Mouse (Mus musculus): ENCODE results near the gene Zfp423.

Gene Zfp423

GRCm38 (mm10) chr8:87665337-87665736, 294.1 kb downstream of the Zfp423 start:
- no peak for DNase-seq (ENCODE audit: low spot score in 2 of 2)

DNA sequence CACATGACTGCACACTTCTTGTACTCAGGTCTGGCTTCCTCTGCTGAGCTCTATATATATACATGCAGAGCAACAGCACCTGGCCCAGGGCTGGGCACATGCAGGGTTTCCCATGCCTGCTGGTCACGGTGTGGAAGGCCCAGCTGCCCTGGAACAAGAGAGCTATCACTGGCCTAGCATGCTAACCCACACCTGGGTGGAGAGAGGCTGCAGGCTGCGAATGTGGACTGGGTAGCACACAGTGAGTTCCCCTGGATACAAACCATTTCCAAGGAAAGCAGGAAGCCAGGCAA, 295.2 kb downstream of the Zfp423 start:
- no peak for DNase-seq (ENCODE audit: low spot score in 2 of 2)

GRCm38 (mm10) chr8:87663349-87664216, 295.8 kb downstream of the Zfp423 start:
- peak; percentile 89 to 94 for DNase-seq (ENCODE audit: low spot score in 2 of 2)

DNA sequence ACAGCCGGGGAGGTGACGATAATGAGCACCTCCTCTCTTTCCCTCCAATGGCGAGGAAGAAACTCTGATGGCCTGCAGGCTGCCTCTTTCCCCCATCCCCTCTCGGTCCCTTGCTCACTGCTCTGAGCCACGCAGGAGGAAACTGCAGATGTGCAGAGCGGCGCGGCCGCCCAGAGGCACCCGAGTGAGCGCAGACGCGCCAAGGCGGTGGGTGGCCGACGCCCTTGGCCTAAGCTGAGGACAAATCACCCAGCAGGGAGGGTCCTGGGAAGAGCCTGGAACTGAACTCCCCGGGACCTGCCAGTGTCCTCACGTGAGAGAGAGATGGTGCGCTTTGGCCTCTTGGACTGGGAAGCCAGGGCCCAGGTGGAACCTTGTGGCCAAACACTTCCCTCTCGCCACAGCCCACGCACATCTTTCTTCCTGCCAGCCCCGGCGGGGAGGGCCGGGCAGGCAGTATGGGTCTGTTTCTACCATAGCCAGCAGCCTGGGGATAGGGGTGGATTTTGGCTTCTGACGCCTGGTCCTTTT, 296.5 kb downstream of the Zfp423 start:
- peak in 1 of 2 experiments; percentile 49 for DNase-seq (ENCODE audit: low spot score in 2 of 2)

DNA sequence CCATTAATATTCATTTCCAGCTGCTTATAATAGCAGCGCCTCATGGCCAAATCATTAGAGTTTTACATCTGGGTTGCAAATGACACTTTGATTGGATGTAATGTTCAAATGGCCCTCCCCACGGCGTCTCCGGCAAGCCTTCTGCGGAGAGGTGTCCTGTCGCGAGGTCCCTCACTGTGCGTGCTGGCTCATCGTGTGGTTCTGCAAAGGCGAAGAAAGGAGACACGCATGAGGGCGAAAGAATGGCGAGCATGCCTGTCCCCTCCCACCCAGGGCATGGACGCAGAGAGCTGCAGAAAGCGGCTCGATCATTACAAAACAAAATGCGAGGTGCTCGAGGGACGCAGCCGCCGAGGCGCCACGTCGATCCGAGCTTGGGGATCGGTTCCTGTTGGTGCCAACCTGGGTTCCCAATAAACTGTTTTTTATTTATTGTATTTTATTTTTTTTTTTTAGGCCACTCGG, 297.1 kb downstream of the Zfp423 start:
- peak in 1 of 2 experiments; percentile 43 for DNase-seq (ENCODE audit: low spot score in 2 of 2)

DNA sequence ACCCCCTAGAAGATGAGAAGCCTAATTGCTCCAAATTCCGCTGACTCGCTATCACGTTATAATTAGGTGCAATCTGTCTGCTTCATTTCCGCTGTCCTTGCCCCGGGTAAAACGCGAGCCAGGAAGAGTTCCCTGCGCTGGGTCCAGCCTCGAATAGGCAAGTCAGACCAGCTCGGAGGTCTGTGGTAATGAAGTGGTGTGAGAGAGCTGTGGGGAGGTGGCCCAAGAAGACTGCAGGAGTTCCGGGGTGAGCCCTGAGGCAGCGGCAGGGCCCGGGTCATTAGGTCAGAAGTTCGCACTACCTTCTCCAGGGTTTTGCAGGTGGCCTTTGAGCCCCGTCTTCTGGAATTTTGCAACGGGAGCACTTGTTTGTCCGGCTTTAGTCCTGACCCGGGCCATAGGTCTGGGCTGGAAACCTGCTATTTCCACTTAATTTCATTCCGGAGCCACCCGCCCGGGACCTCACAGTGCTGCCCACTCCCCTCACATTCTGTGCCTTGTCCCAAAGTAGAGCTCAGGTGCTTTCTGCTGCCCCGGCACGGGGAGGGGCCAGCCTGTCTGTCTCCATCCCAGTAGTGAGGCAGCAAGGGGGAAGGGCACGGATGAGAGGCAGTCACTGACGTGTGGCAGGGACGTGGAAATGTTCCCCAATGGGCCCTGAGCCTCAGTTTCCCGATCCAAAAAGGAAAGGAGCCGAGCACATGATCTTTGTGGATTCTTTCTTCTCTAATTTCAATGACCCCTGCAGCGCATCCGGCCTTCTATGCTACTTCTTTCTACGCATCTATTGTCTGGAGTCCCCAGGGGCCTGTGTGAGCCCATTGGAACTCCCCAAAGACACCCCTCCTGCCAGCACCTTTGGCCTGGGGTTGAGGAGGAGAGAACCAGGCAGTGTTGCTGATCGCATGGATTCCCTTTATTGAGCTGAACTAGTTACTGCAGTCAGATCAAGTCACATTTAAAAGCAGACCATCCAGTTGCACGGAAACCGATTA, 298.2 kb downstream of the Zfp423 start:
- DNase-seq (ENCODE audit: low spot score in 2 of 2) = no peak

GRCm38 (mm10) chr8:87660029-87660915, 299.1 kb downstream of the Zfp423 start:
- peak in 1 of 2 experiments; percentile 56 for DNase-seq (ENCODE audit: low spot score in 2 of 2)

- DNase-seq (ENCODE audit: low spot score in 2 of 2) = no peak
Measured at GRCm38 (mm10) chr8:87657488-87657887, 301.9 kb downstream of the Zfp423 start.

DNA sequence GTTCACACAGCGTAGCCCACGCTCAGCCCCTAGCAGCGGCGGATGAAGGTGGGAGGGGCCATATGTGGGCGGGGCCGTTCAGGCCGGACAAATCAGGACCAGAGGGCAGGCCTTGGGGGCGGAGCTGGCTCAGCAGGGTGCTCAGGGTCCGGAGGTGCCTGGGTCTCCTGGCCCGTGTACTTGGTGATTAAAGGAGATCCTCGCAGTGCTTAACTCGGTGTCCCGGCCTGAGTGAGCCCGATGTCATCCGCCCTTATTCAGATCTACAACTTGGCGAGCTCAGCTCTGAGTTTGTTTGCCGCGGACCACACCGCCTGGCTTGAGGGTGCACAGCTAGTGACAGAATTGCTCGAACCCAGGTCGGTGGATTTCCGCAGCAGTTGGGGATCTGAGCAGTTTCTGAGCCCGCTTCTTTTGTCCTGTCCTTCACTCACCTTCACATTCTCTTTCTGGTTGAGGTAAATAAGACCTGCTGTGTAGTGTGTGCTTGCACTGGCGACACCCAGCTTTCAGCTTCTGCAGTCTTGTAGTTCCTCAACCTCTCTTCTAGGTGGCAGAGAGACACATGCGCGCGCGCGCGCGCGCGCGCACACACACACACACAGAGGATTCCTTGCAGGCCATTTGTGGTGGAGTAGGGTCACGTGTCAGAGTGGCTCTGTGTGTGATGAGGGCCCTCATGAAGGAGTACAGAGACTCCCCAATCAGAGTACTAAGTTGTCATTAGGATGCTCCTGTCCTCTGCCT, 302.7 kb downstream of the Zfp423 start:
- peak; percentile 58 to 84 for DNase-seq (ENCODE audit: low spot score in 2 of 2)

DNA sequence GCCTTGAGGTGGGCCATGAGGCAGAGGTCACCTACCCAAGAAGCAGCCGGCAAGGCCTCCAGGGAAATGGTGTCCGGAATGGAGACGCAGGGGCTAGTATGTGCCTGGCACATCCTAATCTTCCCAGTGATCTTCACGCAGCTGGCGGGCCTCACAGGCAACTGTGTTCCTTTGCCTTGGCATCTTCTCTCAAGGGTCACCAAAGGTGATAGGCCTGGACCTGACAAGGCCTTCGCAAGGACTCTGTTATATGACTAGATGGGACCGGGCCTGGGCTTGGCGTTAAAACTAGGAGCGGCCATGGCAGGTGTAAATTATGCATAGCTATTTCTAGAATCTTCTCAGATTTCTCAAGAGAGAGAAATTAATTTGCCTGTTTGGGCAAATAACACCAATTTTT, 303.4 kb downstream of the Zfp423 start:
- no peak for DNase-seq (ENCODE audit: low spot score in 2 of 2)

DNA sequence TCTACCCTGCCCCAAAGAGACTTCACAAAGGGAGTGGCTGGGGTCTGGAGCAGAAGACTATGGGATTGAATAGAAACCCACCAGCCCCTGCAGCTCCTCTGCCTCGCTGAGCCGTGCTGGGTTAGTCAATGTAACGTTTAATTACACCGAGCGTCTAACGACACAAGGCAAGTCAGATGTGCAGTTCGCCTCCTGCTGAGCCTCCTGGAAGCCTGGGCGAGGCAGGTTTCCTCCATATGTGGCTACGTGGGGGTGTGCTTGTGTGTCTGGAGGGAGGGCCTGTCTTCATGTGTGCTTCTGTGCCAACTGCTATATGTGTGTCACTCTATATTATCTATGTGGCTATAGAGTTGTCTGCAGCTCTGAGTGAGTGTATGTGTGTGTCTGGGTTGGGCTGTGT, 311.6 kb downstream of the Zfp423 start:
- no peak for DNase-seq (ENCODE audit: low spot score in 2 of 2)

DNA sequence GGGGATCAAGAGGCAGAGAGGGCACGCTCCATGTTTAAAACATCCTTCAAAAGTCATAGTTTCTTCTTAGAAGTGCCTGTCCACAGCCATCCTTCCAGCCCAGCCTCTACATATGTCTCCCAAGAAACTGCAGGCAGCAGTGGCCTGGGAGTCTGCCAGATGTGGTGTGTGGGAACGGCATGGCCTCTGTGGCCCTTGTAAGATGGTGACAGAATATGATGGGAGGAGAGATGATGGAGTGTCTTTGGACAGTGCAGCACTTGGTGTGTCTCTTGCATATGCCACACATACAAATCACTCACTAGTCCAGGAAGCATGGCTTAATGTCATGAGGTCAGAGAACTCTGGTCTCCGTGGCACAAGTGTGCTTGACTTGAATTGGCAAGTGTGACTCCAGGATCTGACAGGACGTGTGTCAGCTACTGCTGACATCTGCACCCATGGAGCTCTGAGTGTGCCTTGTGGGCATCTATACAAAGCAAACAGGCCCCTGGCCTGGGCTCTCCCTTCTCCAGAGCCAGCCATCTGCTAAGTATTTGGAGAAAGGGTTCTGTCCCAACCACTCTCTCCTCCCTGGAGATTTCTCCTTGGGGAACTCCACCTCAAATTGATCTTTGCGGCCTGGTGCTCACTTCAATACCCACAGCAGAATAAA, 313.4 kb downstream of the Zfp423 start:
- DNase-seq (ENCODE audit: low spot score in 2 of 2) = peak in 1 of 2 experiments; percentile 33

- peak; percentile 73 to 97 for DNase-seq (ENCODE audit: low spot score in 2 of 2)
Measured at GRCm38 (mm10) chr8:87645371-87645770, 314.0 kb downstream of the Zfp423 start.

DNA sequence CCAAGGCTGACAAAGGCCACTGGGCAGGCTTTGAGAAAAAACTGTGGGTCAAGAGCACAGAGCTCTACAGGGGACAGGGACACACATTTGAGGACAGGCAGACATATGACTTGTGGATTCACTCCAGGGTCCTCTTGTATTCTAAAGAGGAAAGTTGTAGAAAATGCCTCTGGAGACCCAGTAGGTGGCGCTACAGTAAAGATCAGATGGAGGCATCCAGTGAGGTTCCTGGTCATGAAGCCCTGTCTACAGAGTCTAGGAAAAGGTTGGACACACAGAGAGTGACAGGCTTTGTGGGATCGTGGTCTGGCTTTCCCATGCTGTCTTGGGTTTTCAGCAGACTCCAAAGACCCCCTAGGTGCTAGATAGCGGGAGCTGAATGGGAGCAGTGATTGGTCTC, 318.5 kb downstream of the Zfp423 start:
- DNase-seq (ENCODE audit: low spot score in 2 of 2) = peak in 1 of 2 experiments; percentile 46

DNA sequence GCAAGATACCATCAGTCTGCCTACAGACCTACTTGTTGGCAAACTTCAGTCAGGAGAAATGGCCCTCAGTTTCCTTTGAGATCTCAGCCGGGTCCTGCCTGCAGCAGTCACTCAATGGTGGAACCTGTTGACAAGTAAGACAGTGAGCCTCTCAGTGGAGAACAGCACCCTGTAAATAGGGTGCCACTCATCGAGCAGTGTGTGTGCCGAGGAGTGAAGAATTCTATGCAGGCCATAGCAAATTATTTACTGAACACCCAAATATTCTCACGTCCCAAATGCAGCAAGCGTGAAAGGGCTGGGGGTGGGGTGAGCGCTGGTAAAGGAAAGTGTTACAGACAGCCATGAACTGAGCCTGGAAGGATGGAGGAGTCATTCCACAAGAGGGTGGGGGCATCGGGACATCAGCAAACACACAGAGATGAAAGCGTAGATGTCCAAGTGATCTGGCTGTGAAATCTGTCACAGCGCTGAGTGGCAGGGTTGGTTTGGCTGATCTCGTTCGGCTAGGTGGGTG, 323.1 kb downstream of the Zfp423 start:
- no peak for DNase-seq (ENCODE audit: low spot score in 2 of 2)

- no peak for DNase-seq (ENCODE audit: low spot score in 2 of 2)
Measured at GRCm38 (mm10) chr8:87631776-87632175, 327.6 kb downstream of the Zfp423 start.

- no peak for DNase-seq (ENCODE audit: low spot score in 2 of 2)
Measured at GRCm38 (mm10) chr8:87629656-87630055, 329.7 kb downstream of the Zfp423 start.

GRCm38 (mm10) chr8:87621181-87621580, 338.2 kb downstream of the Zfp423 start:
- DNase-seq (ENCODE audit: low spot score in 2 of 2) = peak in 1 of 2 experiments; percentile 40

GRCm38 (mm10) chr8:87620225-87620624, 339.2 kb downstream of the Zfp423 start:
- DNase-seq (ENCODE audit: low spot score in 2 of 2) = peak in 1 of 2 experiments; percentile 64

DNA sequence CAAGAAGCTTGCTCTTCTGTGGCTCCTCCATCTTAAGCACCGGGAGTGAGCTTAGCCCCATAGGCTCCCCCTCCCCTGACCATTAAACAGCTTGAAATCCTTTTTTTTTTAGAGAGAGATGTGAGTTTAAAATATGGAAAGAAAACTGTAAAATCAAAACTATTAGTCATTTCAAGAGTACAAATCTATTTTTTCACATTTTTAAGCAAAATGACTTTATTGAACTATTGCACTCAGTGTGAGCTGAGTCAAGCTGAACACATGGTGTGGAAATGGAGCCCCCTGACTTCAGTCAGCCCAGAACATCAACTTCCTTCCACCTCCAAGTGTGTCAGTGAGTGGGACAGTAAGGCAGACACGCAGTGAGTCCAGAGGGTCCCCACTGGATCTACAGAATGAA, 339.9 kb downstream of the Zfp423 start:
- no peak for DNase-seq (ENCODE audit: low spot score in 2 of 2)
